Comparison of ENCODE assay signal across 8 mouse cellular contexts in genomic region chr3:52974674-52975556, GRCm38 (mm10). TPM values are rescaled to one million over a fixed set of nuclear protein-coding genes. Genes with fewer than 3 reads are reported as not detected.
A peak's percentile ranks its signal among the peaks of the same experiment; 100 is the strongest.
DNase-seq lines count a peak whose midpoint lies in the region; ATAC-seq and TF ChIP-seq lines count a peak whose summit lies in the region.
"Had no signal": no experiment of that assay in that cellular context is flagged by ENCODE, and none has a peak within 500 bp of the region (broad histone marks: within the 10 kb centered on the region; RNA-seq: fewer than 3 reads in every experiment).

No protein-coding gene starts in this region.

- 0 out of 2 replicates have a peak, but pooled peaks cover 5% of the 10 kb centered on the region for H3K4me1 ChIP-seq in hindbrain, embryonic 15.5 days (replicated peaks)
- 0 out of 2 replicates have a peak, but pooled peaks cover 5% of the 10 kb centered on the region for H3K4me1 ChIP-seq in midbrain, embryonic 10.5 days
- H3K4me1 ChIP-seq in small intestine, adult 2 months (ENCODE audit: control insufficient read depth, insufficient read depth, insufficient read length, low read length): no peaks in the 10 kb centered on the region

- ATAC-seq in hindbrain, embryonic 15.5 days (ENCODE audit: low FRiP score, low read depth): peak; percentile 63

- no peaks in the 10 kb centered on the region for H3K36me3 ChIP-seq in hindbrain, embryonic 15.5 days
- no peaks in the 10 kb centered on the region for H3K36me3 ChIP-seq in midbrain, embryonic 10.5 days
- no peaks in the 10 kb centered on the region for H3K36me3 ChIP-seq in small intestine, adult 2 months (ENCODE audit: control insufficient read depth, insufficient read depth, low read length)
- H3K36me3 ChIP-seq: lung, embryonic 15.5 days had no signal

- peak; percentile 80 for DNase-seq in T-cell, adult 2 months (ENCODE audit: low spot score)
- peak; percentile 76 for DNase-seq in cerebellum, adult 9-11 months
- DNase-seq in frontal cortex, postnatal 36 days (ENCODE audit: low spot score in 2 of 2): peak; percentile 68 to 77
- DNase-seq in left cerebral cortex, postnatal 14 days (ENCODE audit: low spot score in 2 of 2): peak; percentile 28 to 76
- peak; percentile 61 for DNase-seq in midbrain, embryonic 10.5 days (ENCODE audit: low spot score)

- no peak overlapping the region for H3K27ac ChIP-seq in hindbrain, embryonic 15.5 days (replicated peaks)
- no peak overlapping the region for H3K27ac ChIP-seq in midbrain, embryonic 10.5 days (replicated peaks)
- H3K27ac ChIP-seq in small intestine, adult 2 months (ENCODE audit: insufficient read depth, low read depth, low read length): no peak overlapping the region
- H3K27ac ChIP-seq: lung, embryonic 15.5 days had no signal

- no peaks in the 10 kb centered on the region for H3K9me3 ChIP-seq in hindbrain, embryonic 15.5 days
- H3K9me3 ChIP-seq in midbrain, embryonic 10.5 days (replicated peaks): no peaks in the 10 kb centered on the region
- H3K9me3 ChIP-seq: lung, embryonic 15.5 days had no signal

- peak; percentile 51; the same call in 1 of the 2 replicates for TF ChIP-seq CTCF in small intestine, adult 2 months (IDR thresholded peaks at IDR 0.05; ENCODE audit: extremely low read depth, insufficient read length, insufficient replicate concordance, low read depth, low read length)

- 47% methylated on average over 15 of the region's 15 CpGs for WGBS in hindbrain, embryonic 15.5 days
- WGBS in midbrain, embryonic 10.5 days: 54% methylated on average over 15 of the region's 15 CpGs
- 38% methylated on average over 15 of the region's 15 CpGs for WGBS in small intestine, adult 2 months

- H3K4me2 ChIP-seq in hindbrain, embryonic 15.5 days: no peak overlapping the region
- H3K4me2 ChIP-seq: lung, embryonic 15.5 days had no signal

- H3K27me3 ChIP-seq in hindbrain, embryonic 15.5 days: 0 out of 2 replicates have a peak, but pooled peaks cover 2% of the 10 kb centered on the region
- no peaks in the 10 kb centered on the region for H3K27me3 ChIP-seq in midbrain, embryonic 10.5 days (ENCODE audit: low read depth, poor library complexity, severe bottlenecking)
- no peaks in the 10 kb centered on the region for H3K27me3 ChIP-seq in small intestine, adult 2 months (ENCODE audit: control insufficient read depth, insufficient read depth, low read length)
- H3K27me3 ChIP-seq: lung, embryonic 15.5 days had no signal

- no peak overlapping the region for H3K9ac ChIP-seq in hindbrain, embryonic 15.5 days
- H3K9ac ChIP-seq: lung, embryonic 15.5 days had no signal

- TF ChIP-seq POLR2A in small intestine, adult 2 months (IDR thresholded peaks at IDR 0.05; ENCODE audit: low read depth, low read length): no peak

- intact Hi-C loops in left cerebral cortex, postnatal 14 days (cut with DNase I): loop anchor here (5.0 kb wide), 1 partner anchor 718 kb away; no protein-coding TSS in a partner anchor

- H3K4me3 ChIP-seq in hindbrain, embryonic 15.5 days: no peak overlapping the region
- no peak overlapping the region for H3K4me3 ChIP-seq in midbrain, embryonic 10.5 days
- H3K4me3 ChIP-seq in small intestine, adult 2 months (ENCODE audit: low read depth, low read length): no peak overlapping the region
- H3K4me3 ChIP-seq: lung, embryonic 15.5 days had no signal

RNA-seq across cellular contexts. Expression of gene Cog6, which starts 42.1 kb away (rescaled TPM):
- polyA plus RNA-seq in hindbrain, embryonic 15.5 days (2015; fragmentation: Nextera tagmentation; extraction: Ambion mirVana): 47.1 and 47.6 TPM in 2 replicates
- total RNA-seq in left cerebral cortex, postnatal 14 days (2021): 10 to 100 TPM; 32.8 to 36.3 TPM
- 38.9 and 45.7 TPM in 2 replicates for polyA plus RNA-seq in midbrain, embryonic 10.5 days (2016; fragmentation: Nextera tagmentation; extraction: Ambion mirVana)
- polyA plus RNA-seq in small intestine, adult 2 months (2012; rRNA removed): 7.6 and 11.9 TPM in 2 replicates
